Mouse (Mus musculus) subcutaneous adipose tissue, adult 2 months (tissue): ENCODE results near the gene Il1f10. TPM values are rescaled to one million over a fixed set of nuclear protein-coding genes. Genes with fewer than 3 reads are reported as not detected.

Source experiments
- polyA plus RNA-seq: library from polyadenylated mRNA; depleted of rRNA; stranded (reverse); fragments of >200 nt; gene quantifications from 2 replicates; pipeline ENCODE4 v1.2.3, GENCODE M21; 2012; ENCODE audit warnings: low replicate concordance; rRNA removed

Il1f10 gene
- polyA plus RNA-seq, result not detected in 2 replicates

DNA sequence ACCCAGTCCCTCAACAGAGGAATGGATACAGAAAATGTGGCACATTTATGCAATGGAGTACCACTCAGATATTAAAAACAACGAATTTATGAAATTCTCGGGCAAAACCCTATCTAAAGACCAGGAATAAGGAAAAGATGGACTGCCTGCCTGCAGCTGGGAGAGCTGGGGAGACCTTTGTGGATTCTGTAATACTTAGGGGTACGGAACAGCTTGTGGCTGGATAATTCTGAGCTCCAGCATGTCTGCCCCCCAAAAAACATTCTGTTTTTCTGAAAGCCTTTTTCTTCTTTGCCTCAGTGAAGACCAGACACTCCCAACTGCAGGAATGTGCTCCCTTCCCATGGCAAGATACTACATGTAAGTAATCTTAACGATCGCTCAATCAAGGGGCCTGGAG lies at the start of gene Il1f10:
Il1f10 (plus strand) TSS at position 301 of the 400 bp plus-strand sequence.

GRCm38 (mm10) chr2:24276654-24277053 lies 14.3 kb upstream of the Il1f10 start, which contains the start of gene Il1f5:
Il1f5 (plus strand) TSS chr2:24276954.

GRCm38 (mm10) chr2:24336545-24336944 lies 45.5 kb downstream of the Il1f10 start, which contains the start of gene Il1rn:
Il1rn (plus strand) TSS chr2:24336853.

Other genes starting within 250 kb of the Il1f10 start
- 4.6 and 8.0 TPM in 2 replicates for gene Hnmt, start 241.8 kb upstream of the Il1f10 start, polyA plus RNA-seq
- gene Tbpl2, start 194.6 kb upstream of the Il1f10 start, polyA plus RNA-seq, result not detected in 2 replicates
- gene Il1f8, start 138.0 kb upstream of the Il1f10 start, polyA plus RNA-seq, result 1.1 TPM in 1 of 2 replicates, not detected in the other
- not detected in 2 replicates for gene Il1f9, start 104.7 kb upstream of the Il1f10 start, polyA plus RNA-seq
- gene Il1f6, start 75.8 kb upstream of the Il1f10 start, polyA plus RNA-seq, result 0.77 TPM in 1 of 2 replicates, not detected in the other
- gene Il1f5, start 14.2 kb upstream of the Il1f10 start, polyA plus RNA-seq, result 0.19 TPM in 1 of 2 replicates, not detected in the other
- 2.0 and 2.5 TPM in 2 replicates for gene Il1rn, start 45.7 kb downstream of the Il1f10 start, polyA plus RNA-seq
- 2.3 and 6.5 TPM in 2 replicates for gene Psd4, start 76.4 kb downstream of the Il1f10 start, polyA plus RNA-seq
- 0.04 and 27.0 TPM in 2 replicates for gene Pax8, start 184.4 kb downstream of the Il1f10 start, polyA plus RNA-seq